Mouse (Mus musculus) right cerebral cortex, postnatal 10 days (tissue): ENCODE measurements at regions not wholly inside any gene's neighbourhood (a gene's known extent, or its start where the extent isn't known, plus 50 kb on each side); places are given as distances from the start of the nearest gene placed in this dataset.

Experiments used
- DNase-seq, 2 experiments: peaks; one replicate each; pipeline ENCODE4 v3.0.0; 2021; ENCODE audit warnings: low spot score in 2 of 2

- DNase-seq, result no peak
Measured at GRCm38 (mm10) chr12:45439745-45440144, 365.2 kb upstream of the Stxbp6 start.

GRCm38 (mm10) chr12:45437271-45437670, 362.8 kb upstream of the Stxbp6 start:
- DNase-seq, result no peak

DNA sequence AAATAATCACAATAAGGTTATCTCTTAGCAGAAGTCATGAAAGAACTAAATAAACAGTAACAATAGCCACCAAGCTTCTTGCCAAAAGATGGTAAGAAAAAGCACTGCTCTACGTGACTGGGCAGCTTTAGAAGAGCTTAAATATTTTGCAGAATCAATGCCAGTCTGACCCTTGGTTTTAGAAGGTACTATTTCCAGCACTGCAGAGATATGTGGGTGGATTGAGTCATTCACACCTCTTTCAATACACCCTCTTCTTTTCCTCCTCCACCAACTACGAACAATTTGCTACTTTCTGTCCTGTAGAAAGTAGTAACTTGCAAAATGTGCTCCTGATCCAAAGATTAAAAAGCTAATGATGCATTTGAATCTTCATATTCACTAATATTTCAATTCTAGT, 324.9 kb upstream of the Stxbp6 start:
- DNase-seq, result no peak

DNA sequence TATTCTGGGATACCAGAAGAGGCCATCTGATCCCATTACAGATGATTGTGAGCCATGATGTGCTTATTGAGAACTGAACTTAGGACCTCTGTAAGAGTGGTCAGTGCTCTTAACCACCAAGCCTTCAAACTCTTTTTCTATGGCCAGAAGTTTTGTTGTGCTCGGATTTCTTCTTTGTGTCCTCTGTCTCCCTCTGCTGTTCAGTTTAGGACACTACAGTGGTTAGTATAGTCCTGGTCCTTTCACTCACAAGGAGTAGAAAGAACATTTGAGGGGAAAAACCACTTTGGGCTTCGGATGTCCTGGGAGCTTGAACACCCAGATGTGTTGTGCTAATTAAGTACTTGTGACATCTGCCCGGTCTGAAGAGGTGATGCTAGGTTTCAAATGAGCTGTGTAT, 310.4 kb upstream of the Stxbp6 start:
- peak; percentile 33 to 49 for DNase-seq
